Mouse (Mus musculus) lung, embryonic 16.5 days (tissue): ENCODE results near the gene Aldh5a1. TPM values are rescaled to one million over a fixed set of nuclear protein-coding genes. Genes with fewer than 3 reads are reported as not detected.
"Not testable (repeated sequence)": the region's sequence is repeated elsewhere in the genome, so short reads cannot be mapped to it uniquely, and the experiment has no call there.

Source experiments
- ATAC-seq: fragments of 200-750 bp; cut with Nextera tagmentation; 2 replicates; pipeline ENCODE4 v1.8.0; 2017; ENCODE audit warnings: low read depth, mild to moderate bottlenecking, moderate library complexity
- H3K27ac ChIP-seq: fragments of 300-500 bp; sonication (generic); 2 replicates; pipeline ENCODE4 v1.5.1; 2014; ENCODE audit warnings: mild to moderate bottlenecking, control low read depth, low read length
- H3K27me3 ChIP-seq: fragments of 300-500 bp; sonication (generic); 2 replicates; pipeline ENCODE4 v1.6.1; 2014; ENCODE audit warnings: low read depth, low read length, mixed read lengths; ENCODE audit not compliant: control insufficient read depth, insufficient read depth
- H3K36me3 ChIP-seq: fragments of 300-500 bp; sonication (generic); 2 replicates; pipeline ENCODE4 v1.6.1; 2014; ENCODE audit warnings: low read length; ENCODE audit not compliant: control insufficient read depth, insufficient read depth
- H3K4me1 ChIP-seq: fragments of 300-500 bp; sonication (generic); replicated peaks from 2 replicates; pipeline ENCODE4 v1.6.1; 2014; ENCODE audit warnings: low read length, mixed read lengths; ENCODE audit not compliant: control insufficient read depth, insufficient read depth
- H3K4me2 ChIP-seq: fragments of 300-500 bp; sonication (generic); 2 replicates; pipeline ENCODE4 v1.6.1; 2014; ENCODE audit warnings: low read depth, low read length, control low read depth
- H3K4me3 ChIP-seq: fragments of 300-500 bp; sonication (generic); 2 replicates; pipeline ENCODE4 v1.5.1; 2014; ENCODE audit warnings: mild to moderate bottlenecking, low read length, control low read depth
- H3K9ac ChIP-seq: fragments of 300-500 bp; sonication (generic); 2 replicates; pipeline ENCODE4 v1.6.1; 2014; ENCODE audit warnings: low read length, control low read depth
- H3K9me3 ChIP-seq: fragments of 300-500 bp; sonication (generic); 2 replicates; pipeline ENCODE4 v1.6.1; 2016; ENCODE audit warnings: low read length; ENCODE audit not compliant: control insufficient read depth
- WGBS: fragments of 180-500 bp; shearing (Covaris S2); extraction: QIAGEN DNeasy Blood & Tissue Kit; methylation state at CpG from one replicate; pipeline ENCODE4 v1.1.7; 2014; 5-methylcytosine and 5-hydroxymethylcytosine counted together
- polyA plus RNA-seq: library from polyadenylated mRNA; unstranded; fragments of >200 nt; fragmentation: Nextera tagmentation; extraction: Ambion mirVana; gene quantifications from 2 replicates; pipeline ENCODE4 v1.2.1, GENCODE M21; 2015

Gene Aldh5a1
- polyA plus RNA-seq = 7.1 and 7.6 TPM in 2 replicates

DNA sequence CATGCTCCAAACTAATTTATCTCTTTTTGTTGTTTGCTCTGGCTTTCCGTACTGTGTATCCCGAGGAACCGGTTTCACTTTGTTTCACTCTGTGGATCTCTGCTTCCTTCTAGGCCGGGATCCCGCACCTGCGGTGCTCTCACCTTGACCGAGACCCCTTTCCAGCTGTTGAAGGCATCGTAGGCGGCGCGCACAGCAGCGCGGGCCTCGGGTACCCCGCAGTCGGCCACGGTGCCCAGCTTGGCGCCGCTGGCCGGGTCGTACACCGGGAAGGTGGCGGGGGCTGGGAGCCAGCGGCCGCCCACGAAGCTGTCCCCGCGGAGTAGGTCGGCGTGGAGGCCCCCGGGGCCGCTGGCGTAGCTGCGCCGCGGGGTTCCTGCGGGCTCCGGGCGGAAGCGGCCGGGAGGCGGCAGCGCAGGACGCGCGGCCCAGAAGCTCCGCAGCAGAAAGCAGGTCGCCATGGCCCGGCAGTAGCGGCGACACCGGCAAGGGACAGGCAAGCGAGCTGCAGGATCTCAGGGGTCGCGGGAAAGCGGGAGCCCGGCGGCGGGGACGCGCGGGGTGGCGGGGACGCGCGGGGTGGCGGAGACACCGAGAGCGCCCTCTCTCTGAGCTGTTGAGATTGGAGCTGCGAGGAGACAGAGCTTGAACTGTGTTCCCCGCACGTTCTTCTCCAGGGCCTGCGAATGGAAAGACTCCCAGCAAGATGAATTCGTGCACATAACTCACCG, at the start of gene Aldh5a1:
TSS of gene Aldh5a1 (minus strand) at position 554 of the 731 bp plus-strand sequence.
- Histone ChIP-seq H3K36me3 (no peaks in the 10 kb centered on the region), H3K27ac (peak within 1 kb of the TSS; percentile 81), H3K4me3 (peak within 1 kb of the TSS; percentile 94), H3K4me1 (peaks cover 14% of the 10 kb centered on the region), H3K4me2 (peak within 1 kb of the TSS; percentile 60), H3K9ac (peak within 1 kb of the TSS; percentile 95), H3K27me3 (no peaks in the 10 kb centered on the region), H3K9me3 (no peaks in the 10 kb centered on the region; the same call in 1 of the 2 replicates)
- WGBS = under 1% methylated on average over 75 of the region's 75 CpGs
- ATAC-seq = peak; percentile 77

- no peak overlapping the region for H3K4me3 ChIP-seq
- no peaks in the 10 kb centered on the region for H3K4me1 ChIP-seq
- H3K36me3 ChIP-seq = no peaks in the 10 kb centered on the region; the same call in 1 of the 2 replicates
- no peak overlapping the region for H3K4me2 ChIP-seq
- no peak for ATAC-seq
- no peak overlapping the region for H3K27ac ChIP-seq
- no peak overlapping the region for H3K9ac ChIP-seq
- 62% methylated on average over 2 of the region's 2 CpGs for WGBS
- no peaks in the 10 kb centered on the region for H3K27me3 ChIP-seq
- H3K9me3 ChIP-seq = no peaks in the 10 kb centered on the region
Observed at GRCm38 (mm10) chr13:24985435-24985834, 48.0 kb upstream of the Aldh5a1 start.

GRCm38 (mm10) chr13:24981031-24981430, 43.6 kb upstream of the Aldh5a1 start:
- no peak for ATAC-seq
- H3K4me3 ChIP-seq = no peak overlapping the region
- H3K27me3 ChIP-seq = no peaks in the 10 kb centered on the region
- WGBS = 65% methylated on average over 6 of the region's 6 CpGs
- H3K9ac ChIP-seq = no peak overlapping the region
- H3K4me1 ChIP-seq = no peaks in the 10 kb centered on the region
- no peaks in the 10 kb centered on the region for H3K9me3 ChIP-seq
- no peaks in the 10 kb centered on the region for H3K36me3 ChIP-seq
- H3K4me2 ChIP-seq = no peak overlapping the region
- H3K27ac ChIP-seq = no peak overlapping the region

DNA sequence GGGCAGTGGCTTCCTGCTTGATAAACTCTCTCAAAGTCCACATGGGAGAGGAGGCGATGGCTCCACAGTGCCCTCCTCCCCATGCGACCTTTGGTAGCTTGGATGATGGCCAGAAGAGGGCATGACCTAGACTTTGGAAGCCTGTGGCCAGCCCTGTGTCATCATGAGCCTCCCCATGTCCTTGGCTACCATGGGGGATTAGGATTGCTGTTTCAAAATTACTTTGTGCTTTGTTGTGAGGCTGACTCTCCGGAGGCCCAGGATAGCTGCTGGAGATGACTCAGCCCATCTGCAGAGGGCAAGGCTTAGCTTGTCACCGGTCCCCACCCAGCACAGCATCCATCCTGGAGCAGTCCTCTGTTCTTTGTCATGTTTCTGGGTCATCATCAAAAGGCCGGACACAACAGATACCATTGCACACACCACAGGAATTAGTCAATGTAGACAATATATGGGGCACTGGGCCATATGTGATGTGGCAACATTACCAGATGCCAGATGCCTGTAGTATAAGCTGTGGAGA, 40.4 kb upstream of the Aldh5a1 start:
- Histone ChIP-seq H3K4me2 (no peak overlapping the region), H3K4me3 (no peak overlapping the region), H3K36me3 (no peaks in the 10 kb centered on the region), H3K9ac (no peak overlapping the region), H3K27ac (no peak overlapping the region), H3K4me1 (no peaks in the 10 kb centered on the region), H3K9me3 (no peaks in the 10 kb centered on the region), H3K27me3 (no peaks in the 10 kb centered on the region)
- 69% methylated on average over 5 of the region's 5 CpGs for WGBS
- peak; percentile 39; the same call in 1 of the 2 replicates for ATAC-seq

- WGBS = 78% methylated on average over 4 of the region's 4 CpGs
- Histone ChIP-seq H3K36me3 (no peaks in the 10 kb centered on the region), H3K4me2 (no peak overlapping the region), H3K27ac (no peak overlapping the region), H3K9ac (no peak overlapping the region), H3K4me1 (no peaks in the 10 kb centered on the region), H3K27me3 (no peaks in the 10 kb centered on the region), H3K4me3 (no peak overlapping the region), H3K9me3 (no peaks in the 10 kb centered on the region)
- no peak for ATAC-seq
Observed at GRCm38 (mm10) chr13:24976384-24976783, 38.9 kb upstream of the Aldh5a1 start.

DNA sequence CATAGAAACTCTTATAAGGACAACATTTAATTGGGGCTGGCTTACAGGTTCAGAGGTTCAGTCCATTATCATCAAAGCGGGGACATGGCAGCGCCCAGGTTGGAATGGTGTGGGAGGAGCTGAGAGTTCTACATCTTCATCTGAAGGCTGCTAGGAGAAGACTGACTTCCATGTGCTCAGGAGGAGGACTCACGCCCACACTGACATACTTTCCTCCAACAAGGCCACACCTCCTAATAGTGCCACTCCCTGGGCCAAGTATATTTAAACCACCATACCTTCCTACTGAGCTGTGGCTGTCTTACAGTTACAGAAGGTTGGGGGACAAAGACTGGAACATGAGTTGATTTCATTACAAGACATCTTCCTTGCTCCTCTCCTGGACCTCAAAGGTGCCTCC, 34.3 kb upstream of the Aldh5a1 start:
- not testable (repeated sequence) for H3K27me3 ChIP-seq, H3K9ac ChIP-seq, ATAC-seq, H3K4me1 ChIP-seq, H3K36me3 ChIP-seq, H3K27ac ChIP-seq, H3K4me2 ChIP-seq, H3K9me3 ChIP-seq, H3K4me3 ChIP-seq
- 77% methylated on average over 3 of the region's 3 CpGs for WGBS

DNA sequence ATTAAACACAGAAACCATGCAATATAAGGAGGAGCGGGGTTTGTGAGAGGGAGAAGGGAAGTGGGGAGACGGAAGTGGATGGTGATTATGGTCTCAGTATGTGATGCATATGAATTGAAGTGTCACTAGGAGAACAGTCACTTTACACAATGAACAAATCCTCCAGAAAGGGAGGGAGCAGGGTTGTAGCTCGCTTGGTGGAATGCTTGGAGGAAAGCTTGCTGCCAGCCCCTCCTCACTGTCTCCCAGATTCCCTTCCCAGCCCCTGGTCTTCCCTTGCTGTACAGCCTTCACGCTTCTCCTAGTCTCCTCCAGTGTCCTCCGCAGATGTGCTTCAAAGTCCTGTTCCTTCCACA, 28.4 kb upstream of the Aldh5a1 start:
- H3K27ac ChIP-seq = no peak overlapping the region
- no peaks in the 10 kb centered on the region for H3K36me3 ChIP-seq
- H3K4me2 ChIP-seq = peak overlapping the region; percentile 59
- peak overlapping the region; percentile 44; the same call in 1 of the 2 replicates for H3K9ac ChIP-seq
- no peaks in the 10 kb centered on the region for H3K27me3 ChIP-seq
- 26% methylated on average over 5 of the region's 5 CpGs for WGBS
- H3K4me3 ChIP-seq = peak overlapping the region; percentile 47
- ATAC-seq = no peak; the same call in 1 of the 2 replicates
- peaks cover 9% of the 10 kb centered on the region; the same call in 1 of the 2 replicates for H3K4me1 ChIP-seq
- no peaks in the 10 kb centered on the region for H3K9me3 ChIP-seq

GRCm38 (mm10) chr13:24965130-24965845, 27.8 kb upstream of the Aldh5a1 start:
- H3K9me3 ChIP-seq = no peaks in the 10 kb centered on the region
- peaks cover 9% of the 10 kb centered on the region; the same call in 1 of the 2 replicates for H3K4me1 ChIP-seq
- WGBS = 11% methylated on average over 15 of the region's 15 CpGs
- H3K27ac ChIP-seq = no peak overlapping the region
- H3K4me3 ChIP-seq = peak overlapping the region; percentile 47
- peak overlapping the region; percentile 44 for H3K9ac ChIP-seq
- no peaks in the 10 kb centered on the region for H3K36me3 ChIP-seq
- peak; percentile 59; the same call in 1 of the 2 replicates for ATAC-seq
- H3K27me3 ChIP-seq = no peaks in the 10 kb centered on the region
- H3K4me2 ChIP-seq = peak overlapping the region; percentile 59

- H3K36me3 ChIP-seq = no peaks in the 10 kb centered on the region
- H3K9ac ChIP-seq = no peak overlapping the region
- 82% methylated on average over 8 of the region's 8 CpGs for WGBS
- peaks cover 9% of the 10 kb centered on the region; the same call in 1 of the 2 replicates for H3K4me1 ChIP-seq
- H3K27me3 ChIP-seq = no peaks in the 10 kb centered on the region
- H3K4me2 ChIP-seq = no peak overlapping the region
- no peak overlapping the region for H3K27ac ChIP-seq
- no peak overlapping the region for H3K4me3 ChIP-seq
- no peaks in the 10 kb centered on the region for H3K9me3 ChIP-seq
- ATAC-seq = no peak
Observed at GRCm38 (mm10) chr13:24962119-24962518, 24.7 kb upstream of the Aldh5a1 start.
